Mouse (Mus musculus): ENCODE results near the gene Ccr10. TPM values are rescaled to one million over a fixed set of nuclear protein-coding genes. Genes with fewer than 3 reads are reported as not detected.

Ccr10 gene
- polyA plus RNA-seq, 2 experiments, result not detected

GRCm38 (mm10) chr11:101190181-101190912 is 15.1 kb upstream of the Ccr10 start:
- peak; percentile 49 to 57 (median 52) for DNase-seq (ENCODE audit: low read depth in 3 of 3, low spot score in 3 of 3)
- Histone ChIP-seq H3K9ac (replicated peaks) (peak overlapping the region; percentile 54), H3K4me3 (ENCODE audit: insufficient read depth in 1 of 2, low read depth in 2 of 2, low read length in 2 of 2) (no peak overlapping the region), H3K27me3 (ENCODE audit: control insufficient read depth, insufficient read depth, low read length) (no peaks in the 10 kb centered on the region), H3K4me2 (ENCODE audit: low read depth) (peak overlapping the region; percentile 58), H3K4me1 (replicated peaks; ENCODE audit: control insufficient read depth in 2 of 2, insufficient read depth in 2 of 2, low read length in 1 of 2) (peaks cover 22 to 32% of the 10 kb centered on the region in 2 experiments), H3K36me3 (replicated peaks; ENCODE audit: control insufficient read depth, insufficient read depth, low read depth) (no peaks in the 10 kb centered on the region), H3K27ac (peak overlapping the region; percentile 92), H3K9me3 (ENCODE audit: control insufficient read depth, low read length) (no peaks in the 10 kb centered on the region)
- TF ChIP-seq EP300 (IDR thresholded peaks at IDR 0.05; ENCODE audit: low read depth) (peak; percentile 35; the same call in 1 of the 2 replicates), CTCF (IDR thresholded peaks at IDR 0.05; ENCODE audit: low read depth) (no peak)
- 43% methylated on average over 8 of the region's 8 CpGs for WGBS (ENCODE audit: insufficient replicate concordance)
- ATAC-seq (ENCODE audit: insufficient read depth), result peak; percentile 85

- Histone ChIP-seq H3K9ac (replicated peaks) (peak overlapping the region; percentile 65), H3K4me3 (ENCODE audit: insufficient read depth in 1 of 2, low read depth in 2 of 2, low read length in 2 of 2) (no peak overlapping the region), H3K36me3 (replicated peaks; ENCODE audit: control insufficient read depth, insufficient read depth, low read depth) (no peaks in the 10 kb centered on the region), H3K4me2 (ENCODE audit: low read depth) (peak overlapping the region; percentile 58), H3K27ac (peak overlapping the region; percentile 92), H3K27me3 (ENCODE audit: control insufficient read depth, insufficient read depth, low read length) (no peaks in the 10 kb centered on the region), H3K4me1 (replicated peaks; ENCODE audit: control insufficient read depth in 2 of 2, insufficient read depth in 2 of 2, low read length in 1 of 2) (peaks cover 22 to 32% of the 10 kb centered on the region in 2 experiments), H3K9me3 (ENCODE audit: control insufficient read depth, low read length) (no peaks in the 10 kb centered on the region)
- DNase-seq (ENCODE audit: low read depth in 3 of 3, low spot score in 3 of 3) (peak; percentile 75 to 82 (median 81)), ATAC-seq (ENCODE audit: insufficient read depth) (peak; percentile 98)
- TF ChIP-seq CTCF (IDR thresholded peaks at IDR 0.05; ENCODE audit: low read depth), result no peak
- TF ChIP-seq EP300 (IDR thresholded peaks at IDR 0.05; ENCODE audit: low read depth), result peak; percentile 86
- 1% methylated on average over 6 of the region's 6 CpGs for WGBS (ENCODE audit: insufficient replicate concordance)
These were observed 14.4 kb upstream of the Ccr10 start for GRCm38 (mm10) chr11:101189495-101190180.

- H3K9ac ChIP-seq (replicated peaks), result 0 out of 2 replicates have a peak overlapping the region, but pooled peaks have one; percentile 5
- TF ChIP-seq EP300 (IDR thresholded peaks at IDR 0.05; ENCODE audit: low read depth), result no peak
- TF ChIP-seq CTCF (IDR thresholded peaks at IDR 0.05; ENCODE audit: low read depth), result no peak
- H3K9me3 ChIP-seq (ENCODE audit: control insufficient read depth, low read length), result no peaks in the 10 kb centered on the region
- ATAC-seq (ENCODE audit: insufficient read depth) (no peak), DNase-seq (ENCODE audit: low read depth in 3 of 3, low spot score in 3 of 3) (no peak)
- no peak overlapping the region for H3K4me2 ChIP-seq (ENCODE audit: low read depth)
- H3K27ac ChIP-seq, result no peak overlapping the region
- H3K4me1 ChIP-seq (replicated peaks; ENCODE audit: control insufficient read depth in 2 of 2, insufficient read depth in 2 of 2, low read length in 1 of 2), result peaks cover 22 to 32% of the 10 kb centered on the region in 2 experiments
- no peaks in the 10 kb centered on the region for H3K27me3 ChIP-seq (ENCODE audit: control insufficient read depth, insufficient read depth, low read length)
- H3K4me3 ChIP-seq (ENCODE audit: insufficient read depth in 1 of 2, low read depth in 2 of 2, low read length in 2 of 2), result no peak overlapping the region
- 86% methylated on average over 11 of the region's 11 CpGs for WGBS (ENCODE audit: insufficient replicate concordance)
- no peaks in the 10 kb centered on the region for H3K36me3 ChIP-seq (replicated peaks; ENCODE audit: control insufficient read depth, insufficient read depth, low read depth)
These were observed 13.0 kb upstream of the Ccr10 start for GRCm38 (mm10) chr11:101188166-101188805.

GRCm38 (mm10) chr11:101187541-101187940 is 12.3 kb upstream of the Ccr10 start:
- Histone ChIP-seq H3K9ac (replicated peaks) (no peak overlapping the region), H3K27me3 (ENCODE audit: control insufficient read depth, insufficient read depth, low read length) (no peaks in the 10 kb centered on the region), H3K27ac (no peak overlapping the region), H3K4me3 (ENCODE audit: insufficient read depth in 1 of 2, low read depth in 2 of 2, low read length in 2 of 2) (no peak overlapping the region), H3K36me3 (replicated peaks; ENCODE audit: control insufficient read depth, insufficient read depth, low read depth) (no peaks in the 10 kb centered on the region), H3K4me2 (ENCODE audit: low read depth) (no peak overlapping the region), H3K9me3 (ENCODE audit: control insufficient read depth, low read length) (no peaks in the 10 kb centered on the region), H3K4me1 (replicated peaks; ENCODE audit: control insufficient read depth in 2 of 2, insufficient read depth in 2 of 2, low read length in 1 of 2) (peaks cover 22 to 32% of the 10 kb centered on the region in 2 experiments)
- TF ChIP-seq EP300 (IDR thresholded peaks at IDR 0.05; ENCODE audit: low read depth) (no peak), CTCF (IDR thresholded peaks at IDR 0.05; ENCODE audit: low read depth) (no peak)
- WGBS (ENCODE audit: insufficient replicate concordance), result 92% methylated on average over 5 of the region's 5 CpGs
- ATAC-seq (ENCODE audit: insufficient read depth), result no peak
- no peak for DNase-seq (ENCODE audit: low read depth in 3 of 3, low spot score in 3 of 3)

All from liver, embryonic 14.5 days (tissue).